Mouse (Mus musculus) stomach, postnatal 0 days (tissue): Measurements from ENCODE around the gene Hnrnpl.

Experiments
- CTCF ChIP-seq: IDR thresholded peaks from 2 replicates; pipeline ENCODE4 v1.5.1; 2016; ENCODE audit warnings: antibody characterized with exemption, low read depth, mild to moderate bottlenecking, moderate library complexity
- EP300 ChIP-seq: optimal IDR thresholded peaks from 2 replicates; pipeline ENCODE3; 2016; ENCODE audit warnings: antibody characterized with exemption

DNA sequence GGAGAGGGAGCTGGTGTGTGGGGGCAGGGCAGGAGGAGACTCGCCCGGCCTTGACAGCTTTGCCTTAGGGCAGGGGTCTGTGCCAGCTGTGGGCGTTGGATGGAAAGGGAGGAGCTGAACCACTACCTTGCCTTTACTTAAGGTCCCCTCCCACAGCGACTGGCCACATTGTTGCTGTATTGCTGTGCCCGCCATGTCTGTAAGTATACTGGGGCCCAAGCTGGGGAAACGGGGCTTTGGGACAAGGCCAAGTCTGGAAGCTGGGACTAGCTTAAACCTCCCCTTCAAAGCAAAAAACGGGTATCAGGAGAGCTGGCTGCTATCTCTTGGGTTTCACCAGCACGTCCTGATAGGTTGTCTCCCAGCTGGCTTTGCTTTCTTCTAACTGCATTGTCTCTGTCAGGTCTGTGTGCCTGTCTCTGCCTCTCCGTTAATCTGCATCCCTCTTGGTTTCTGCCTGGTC lies 56.0 kb downstream of the Hnrnpl start:
- TF ChIP-seq CTCF (no peak), EP300 (no peak)
